21 mouse cellular contexts compared by ENCODE assay signal in the genomic region with DNA sequence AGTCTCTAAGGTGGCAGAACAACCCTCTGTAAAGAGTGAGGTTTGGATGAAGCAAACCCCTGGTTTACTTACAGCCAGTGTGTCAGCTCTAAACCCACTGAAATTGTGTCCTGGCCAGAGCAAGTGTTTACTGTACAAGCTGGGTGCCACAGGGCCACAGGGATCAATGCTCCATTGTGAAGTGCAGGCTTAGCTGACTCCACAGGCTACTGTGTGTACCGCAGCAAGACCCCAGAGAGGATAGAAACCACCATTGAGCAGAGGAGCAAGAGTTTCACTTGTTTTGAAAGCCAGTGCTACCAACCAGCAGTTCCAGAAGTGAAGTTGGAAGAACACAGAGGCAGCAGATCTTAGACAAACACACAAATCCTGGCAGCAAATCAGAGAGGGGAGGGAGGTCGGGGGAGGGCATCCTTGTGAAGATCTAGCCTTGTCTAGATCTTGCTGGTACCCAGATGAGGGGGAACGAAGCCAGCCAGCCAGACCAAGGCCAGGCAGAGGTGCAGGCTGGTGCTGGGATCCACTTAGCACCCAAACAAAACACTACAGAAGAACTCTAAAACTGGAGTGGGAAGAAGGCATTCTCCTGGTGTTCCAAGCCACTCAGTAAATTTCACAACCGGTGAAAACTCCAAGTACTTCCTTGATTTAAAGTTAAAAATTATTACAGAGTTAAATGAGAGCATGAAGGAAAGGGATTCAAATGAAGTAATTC. TPM values are rescaled to one million over a fixed set of nuclear protein-coding genes. Genes with fewer than 3 reads are reported as not detected.
DNase-seq lines count a peak whose midpoint lies in the region; ATAC-seq lines count a peak whose summit lies in the region.
"Had no signal": no experiment of that assay in that cellular context is flagged by ENCODE, and none has a peak within 500 bp of the region (broad histone marks: within the 10 kb centered on the region; RNA-seq: fewer than 3 reads in every experiment).

No protein-coding gene starts in this region.

- WGBS in limb, embryonic 12.5 days: 77% methylated on average over 4 of the region's 4 CpGs
- WGBS in limb, embryonic 10.5 days: 79% methylated on average over 4 of the region's 4 CpGs

- H3K4me1 ChIP-seq in limb, embryonic 12.5 days (replicated peaks): peaks cover 10% of the 10 kb centered on the region
- H3K4me1 ChIP-seq in limb, embryonic 10.5 days: peaks cover 12% of the 10 kb centered on the region
- H3K4me1 ChIP-seq: embryonic facial prominence, embryonic 15.5 days; hindbrain, embryonic 13.5 days; limb, embryonic 15.5 days; liver, embryonic 15.5 days; megakaryocyte, embryonic 14.5 days had no signal

- no peak for ATAC-seq in limb, embryonic 12.5 days (ENCODE audit: insufficient number of reproducible peaks, insufficient read depth, low FRiP score, low TSS enrichment, low read depth)
- ATAC-seq: inflammation-experienced regulatory T-cells, adult 6 months had no signal

- peak overlapping the region; percentile 41; the same call in 1 of the 2 replicates for H3K27ac ChIP-seq in limb, embryonic 12.5 days
- no peak overlapping the region for H3K27ac ChIP-seq in limb, embryonic 10.5 days
- H3K27ac ChIP-seq: embryonic facial prominence, embryonic 15.5 days; forebrain, embryonic 10.5 days; heart, embryonic 13.5 days; hindbrain, embryonic 13.5 days; limb, embryonic 15.5 days; liver, embryonic 15.5 days had no signal

- no peaks in the 10 kb centered on the region for H3K36me3 ChIP-seq in limb, embryonic 12.5 days
- H3K36me3 ChIP-seq in limb, embryonic 10.5 days: no peaks in the 10 kb centered on the region
- H3K36me3 ChIP-seq: embryonic facial prominence, embryonic 15.5 days; forebrain, embryonic 10.5 days; heart, embryonic 13.5 days; hindbrain, embryonic 13.5 days; limb, embryonic 15.5 days; liver, embryonic 15.5 days had no signal

- H3K27me3 ChIP-seq in limb, embryonic 12.5 days: no peaks in the 10 kb centered on the region
- H3K27me3 ChIP-seq in limb, embryonic 10.5 days (ENCODE audit: low read depth, poor library complexity, severe bottlenecking): no peaks in the 10 kb centered on the region
- H3K27me3 ChIP-seq: embryonic facial prominence, embryonic 15.5 days; heart, embryonic 13.5 days; hindbrain, embryonic 13.5 days; limb, embryonic 15.5 days; liver, embryonic 15.5 days; megakaryocyte, embryonic 14.5 days had no signal

- H3K4me3 ChIP-seq in limb, embryonic 12.5 days (replicated peaks): no peak overlapping the region
- H3K4me3 ChIP-seq in limb, embryonic 10.5 days: no peak overlapping the region
- H3K4me3 ChIP-seq: embryonic facial prominence, embryonic 15.5 days; forebrain, embryonic 10.5 days; heart, embryonic 13.5 days; hindbrain, embryonic 13.5 days; limb, embryonic 15.5 days; liver, embryonic 15.5 days had no signal

- no peaks in the 10 kb centered on the region for H3K9me3 ChIP-seq in limb, embryonic 12.5 days
- H3K9me3 ChIP-seq in limb, embryonic 10.5 days (replicated peaks): no peaks in the 10 kb centered on the region
- H3K9me3 ChIP-seq: embryonic facial prominence, embryonic 15.5 days; forebrain, embryonic 10.5 days; heart, embryonic 13.5 days; hindbrain, embryonic 13.5 days; limb, embryonic 15.5 days; liver, embryonic 15.5 days had no signal

- no peak overlapping the region for H3K4me2 ChIP-seq in limb, embryonic 12.5 days
- H3K4me2 ChIP-seq: embryonic facial prominence, embryonic 15.5 days; heart, embryonic 13.5 days; hindbrain, embryonic 13.5 days; limb, embryonic 15.5 days; liver, embryonic 15.5 days had no signal

- no peak overlapping the region for H3K9ac ChIP-seq in limb, embryonic 12.5 days (replicated peaks)
- H3K9ac ChIP-seq: embryonic facial prominence, embryonic 15.5 days; heart, embryonic 13.5 days; hindbrain, embryonic 13.5 days; limb, embryonic 15.5 days; liver, embryonic 15.5 days had no signal

- DNase-seq in cerebellum, adult 9-11 months: peak; percentile 6
- no peak for DNase-seq in cerebellum, postnatal 14 days
- DNase-seq in limb, embryonic 10.5 days (ENCODE audit: low spot score): no peak
- DNase-seq in lung, adult 18-20 months: peak; percentile 67 to 74
- peak; percentile 77 for DNase-seq in lung, postnatal 25 days (ENCODE audit: low spot score)
- no peak for DNase-seq in urinary bladder, adult 2 months (ENCODE audit: low spot score)
- no peak for DNase-seq in adrenal gland, postnatal 10 days
- DNase-seq: adrenal gland, adult 8-10 months; cerebellum, adult 11 months; cerebellum, postnatal 25 days; kidney, adult 2 months; kidney, postnatal 10 days had no signal

RNA-seq across cellular contexts. Expression of gene Ptprm, which starts 39.6 kb away (rescaled TPM):
- 12.6 and 13.7 TPM in 2 replicates for polyA plus RNA-seq in limb, embryonic 12.5 days (2016; fragmentation: Nextera tagmentation; extraction: Ambion mirVana)
- 7.5 and 9.0 TPM in 2 replicates for polyA plus RNA-seq in limb, embryonic 10.5 days (2016; fragmentation: Nextera tagmentation; extraction: Ambion mirVana)
- polyA plus RNA-seq in urinary bladder, adult 2 months (2012; rRNA removed): 15.0 and 20.1 TPM in 2 replicates
- total RNA-seq in adrenal gland, postnatal 10 days (2021): 10 to 100 TPM; 41.0 to 56.9 TPM
- polyA plus RNA-seq: inflammation-experienced regulatory T-cells, adult 6 months had no signal

Comparison
In these comparisons a context has a peak if more than half of its experiments do, and no peak if none do; other contexts are left out.
1. DNase-seq: peak in cerebellum, adult 9-11 months (single experiment), lung, adult 18-20 months (2 of 2) and lung, postnatal 25 days (single experiment); none in cerebellum, postnatal 14 days (0 of 2), limb, embryonic 10.5 days (single experiment), urinary bladder, adult 2 months (single experiment) and adrenal gland, postnatal 10 days (single experiment).